Mouse (Mus musculus): ENCODE results near the gene Zbtb4.

GRCm38 (mm10) chr11:69775716-69776115 is 10.0 kb downstream of the Zbtb4 start:
- TF ChIP-seq POLR2A (IDR thresholded peaks at IDR 0.05; ENCODE audit: borderline replicate concordance, control insufficient read depth, low read depth, low read length) (no peak), CTCF (IDR thresholded peaks at IDR 0.05; ENCODE audit: control insufficient read depth, insufficient read depth, low read length) (no peak)

All from bone marrow, adult 2 months (tissue).